Mouse (Mus musculus) left cerebral cortex, postnatal 10 days (tissue): ENCODE measurements around the gene Mmp14. TPM values are rescaled to one million over a fixed set of nuclear protein-coding genes. Genes with fewer than 3 reads are reported as not detected.

Experiments used
- DNase-seq, 2 experiments: peaks; one replicate each; pipeline ENCODE4 v3.0.0; 2021 to 2022; ENCODE audit warnings: low spot score in 2 of 2, mixed read lengths in 1 of 2; ENCODE audit errors: extremely low spot score in 1 of 2
- intact Hi-C: fragments of 180-260 bp; cut with DNase I; formaldehyde crosslinking; loops from one replicate; pipeline ENCODE4 v1.15.1; 2025
- total RNA-seq, 2 experiments: library from RNA; stranded (reverse); gene quantifications; 2 replicates each; pipeline ENCODE4 v1.2.3; 2021

Mmp14 gene
- total RNA-seq, 2 experiments from 2014 or later, result 28.4 to 35.9 TPM

DNA sequence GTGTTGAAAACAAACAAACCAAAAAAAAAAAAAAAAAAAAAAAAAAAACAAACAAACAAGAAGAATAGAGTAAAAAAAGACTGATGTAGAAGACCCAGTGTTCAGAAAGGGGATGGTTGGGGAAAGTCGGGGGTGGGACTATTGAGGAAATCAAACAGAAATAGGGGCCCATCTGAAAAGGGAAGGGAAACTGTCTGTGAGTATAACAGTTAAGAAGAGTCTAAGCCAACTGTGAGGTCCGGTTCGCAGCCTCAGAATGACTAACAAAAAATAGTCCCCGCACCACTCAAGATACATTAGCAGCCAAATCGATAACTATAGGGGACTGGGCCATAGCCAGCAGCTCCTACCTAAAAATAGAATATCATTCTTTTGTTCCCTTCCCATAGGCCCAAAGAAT, 61.8 kb downstream of the Mmp14 start:
- no peak for DNase-seq
- intact Hi-C loops, result no loop called here

DNA sequence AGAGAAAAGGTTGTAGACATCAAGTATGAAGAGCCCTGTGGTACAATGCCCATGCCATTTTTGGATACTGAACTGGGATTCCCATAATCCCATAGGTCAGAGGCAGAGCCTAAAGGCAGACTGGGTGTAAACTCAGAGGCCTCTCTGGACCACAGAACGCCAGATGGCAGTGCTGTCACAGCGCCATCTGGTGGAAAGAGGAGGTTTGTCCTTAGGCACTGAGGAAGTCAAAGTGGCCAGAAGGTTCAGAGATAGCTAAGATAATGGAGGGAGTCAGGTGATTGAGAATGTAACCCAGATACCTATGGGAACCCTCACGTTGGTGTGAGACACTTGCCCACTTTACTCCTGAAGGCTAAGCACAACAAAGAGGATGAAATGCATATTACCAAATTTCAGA, 62.8 kb downstream of the Mmp14 start:
- peak in 1 of 2 experiments; percentile 57 for DNase-seq
- intact Hi-C loops, result no loop called here

Other genes with a start within 250 kb of the Mmp14 start
- 100 to 1,000 TPM; 121 to 126 TPM for gene Dad1, start 177.5 kb upstream of the Mmp14 start, total RNA-seq
- gene Abhd4, start 177.4 kb upstream of the Mmp14 start, total RNA-seq, result 10 to 100 TPM; 43.7 to 48.0 TPM
- gene Olfr49, start 146.7 kb upstream of the Mmp14 start, total RNA-seq, result not detected
- gene Oxa1l, start 70.8 kb upstream of the Mmp14 start, total RNA-seq, result 10 to 100 TPM; 61.6 to 66.4 TPM
- gene Slc7a7, start 13.8 kb upstream of the Mmp14 start, total RNA-seq, result 1 to 10 TPM; 2.1 to 2.2 TPM
- 100 to 1,000 TPM; 103 to 105 TPM for gene Mrpl52, start 4.7 kb upstream of the Mmp14 start, total RNA-seq
- 10 to 100 TPM; 27.5 to 34.5 TPM for gene Lrp10, start 32.5 kb downstream of the Mmp14 start, total RNA-seq
- 10 to 100 TPM; 14.5 to 16.7 TPM for gene Rem2, start 44.5 kb downstream of the Mmp14 start, total RNA-seq
- 10 to 100 TPM; 88.4 to 93.1 TPM for gene Prmt5, start 85.9 kb downstream of the Mmp14 start, total RNA-seq
- 1 to 10 TPM; 3.3 to 4.5 TPM for gene Haus4, start 123.0 kb downstream of the Mmp14 start, total RNA-seq
- gene Ajuba, start 145.9 kb downstream of the Mmp14 start, total RNA-seq, result 1 to 10 TPM; 3.2 to 3.7 TPM
- 1 to 10 TPM; 3.6 to 5.8 TPM for gene 4931414P19Rik, start 174.4 kb downstream of the Mmp14 start, total RNA-seq
- gene Psmb5, start 186.4 kb downstream of the Mmp14 start, total RNA-seq, result 100 to 1,000 TPM; 196 to 203 TPM
- gene Psmb11, start 189.8 kb downstream of the Mmp14 start, total RNA-seq, result not detected
- gene Gm17606, start 209.3 kb downstream of the Mmp14 start, total RNA-seq, result not detected
- 10 to 100 TPM; 11.8 to 15.4 TPM for gene Cdh24, start 209.8 kb downstream of the Mmp14 start, total RNA-seq